Mouse (Mus musculus): Measurements from ENCODE around the gene Gm15023.
"Not testable (repeated sequence)": the region's sequence is repeated elsewhere in the genome, so short reads cannot be mapped to it uniquely, and the experiment has no call there.

Gene Gm15023

DNA sequence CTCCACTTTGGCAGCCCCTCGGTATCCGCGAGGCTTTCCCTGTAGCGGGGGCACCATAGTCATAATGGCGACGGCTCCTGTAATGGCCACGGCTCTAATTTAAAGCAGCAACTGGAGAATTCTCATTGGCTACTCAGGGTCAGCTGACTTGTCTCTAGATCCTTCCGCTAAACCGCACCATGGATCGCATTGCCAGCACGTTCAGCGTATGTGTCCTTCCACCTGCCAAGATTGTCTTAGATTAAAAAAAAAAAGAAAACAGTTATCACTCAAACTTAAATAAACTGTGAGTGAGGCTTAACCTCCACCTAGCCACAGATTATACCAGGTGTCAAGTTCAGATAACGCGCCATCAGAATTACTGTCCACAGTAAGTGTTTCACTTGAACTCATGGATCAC lies at the start of gene Gm15023:
Gene Gm15023, minus strand, starts transcription at position 101 of the 400 bp plus-strand sequence.
- not testable (repeated sequence) for DNase-seq (ENCODE audit: low spot score in 2 of 2)

DNA sequence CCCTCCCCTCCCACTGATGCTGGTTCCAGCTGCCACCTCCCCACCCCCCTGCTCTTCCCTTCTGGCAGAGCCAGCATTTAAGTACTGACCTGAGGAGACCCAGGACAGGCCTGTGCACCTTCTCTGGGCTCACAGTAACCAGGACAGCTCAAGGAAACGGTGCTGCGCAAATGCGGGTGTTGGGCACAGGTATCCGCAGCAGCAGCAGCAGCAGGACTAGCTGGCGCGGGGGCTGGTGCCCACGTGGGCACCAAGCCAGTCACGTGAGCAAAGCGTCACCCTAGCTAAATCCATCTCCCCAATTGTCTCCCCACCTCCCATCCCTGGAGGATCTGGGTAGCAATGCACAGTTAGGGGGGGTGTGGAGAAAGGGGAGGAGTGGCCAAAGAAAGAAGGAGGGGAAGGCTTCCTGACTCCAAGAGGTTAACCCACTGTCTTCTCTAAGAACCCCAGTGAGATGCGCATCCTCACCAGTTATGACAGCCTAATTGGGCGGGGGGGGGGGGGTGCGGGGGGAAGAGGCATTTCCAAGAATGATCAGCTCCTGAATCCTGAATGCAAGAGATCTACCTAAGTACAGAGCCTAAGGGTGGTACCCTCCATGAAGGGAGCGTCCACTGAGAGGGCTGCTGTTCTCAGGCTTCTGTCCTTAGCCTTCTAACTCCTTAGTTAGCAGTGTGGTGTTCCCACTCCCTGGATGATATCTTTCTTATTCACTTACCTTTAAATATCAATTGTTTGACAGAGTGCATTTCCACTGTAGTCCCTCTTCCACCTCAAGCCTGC lies 33.2 kb upstream of the Gm15023 start, which contains the start of gene Tceal6:
Gene Tceal6, minus strand, starts transcription at position 252 of the 786 bp plus-strand sequence.
- DNase-seq (ENCODE audit: low spot score in 2 of 2): no peak

- DNase-seq (ENCODE audit: low spot score in 2 of 2): not testable (repeated sequence)
Observed at GRCm38 (mm10) chrX:135209773-135210435, 32.5 kb upstream of the Gm15023 start.

GRCm38 (mm10) chrX:135189924-135190323 lies 12.5 kb upstream of the Gm15023 start:
- DNase-seq (ENCODE audit: low spot score in 2 of 2): not testable (repeated sequence)

DNA sequence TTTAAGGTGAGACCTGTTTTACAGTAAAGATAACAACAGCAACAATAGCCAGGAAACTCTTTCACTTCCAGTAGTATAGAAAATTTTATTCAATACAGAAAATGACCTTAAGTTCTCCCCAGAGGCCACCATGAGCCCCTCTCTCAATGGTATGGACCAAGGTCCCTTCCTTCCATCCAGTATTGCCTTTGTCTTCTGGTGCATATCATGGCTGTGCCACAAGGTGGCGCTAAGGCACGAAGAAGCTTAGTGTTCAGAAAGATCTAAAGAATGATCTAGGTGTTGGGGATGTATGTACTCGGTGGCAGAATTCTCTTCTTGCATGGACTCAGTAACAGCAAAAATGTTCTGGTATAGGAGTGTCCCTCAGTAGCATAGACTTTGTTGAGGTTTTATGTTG lies 11.2 kb upstream of the Gm15023 start:
- not testable (repeated sequence) for DNase-seq (ENCODE audit: low spot score in 2 of 2)

Data from natural killer cell, adult 2 months (primary cell).